Mouse (Mus musculus): ENCODE data around the gene Ccdc154. TPM values are rescaled to one million over a fixed set of nuclear protein-coding genes. Genes with fewer than 3 reads are reported as not detected.
"Not testable (repeated sequence)": the region's sequence is repeated elsewhere in the genome, so short reads cannot be mapped to it uniquely, and the experiment has no call there.

The Ccdc154 gene
- not detected in 2 replicates for polyA plus RNA-seq (2015; fragmentation: Nextera tagmentation; extraction: Ambion mirVana)

- no peak within 1 kb of the TSS for H3K9ac ChIP-seq
- no peaks in the 10 kb centered on the region for H3K9me3 ChIP-seq
- H3K36me3 ChIP-seq = peaks cover 56% of the 10 kb centered on the region
- ATAC-seq (ENCODE audit: low FRiP score) = no peak
- no peaks in the 10 kb centered on the region for H3K4me1 ChIP-seq (replicated peaks)
- H3K4me3 ChIP-seq = no peak within 1 kb of the TSS
- 100% methylated on average over 1 of the region's 1 CpGs for WGBS
- no peak within 1 kb of the TSS for H3K27ac ChIP-seq
- H3K27me3 ChIP-seq = no peaks in the 10 kb centered on the region
- H3K4me2 ChIP-seq = no peak within 1 kb of the TSS
Measured at GRCm38 (mm10) chr17:25162161-25162560, at the start of gene Ccdc154. Gene Ccdc154 (plus strand): TSS chr17:25162461.

DNA sequence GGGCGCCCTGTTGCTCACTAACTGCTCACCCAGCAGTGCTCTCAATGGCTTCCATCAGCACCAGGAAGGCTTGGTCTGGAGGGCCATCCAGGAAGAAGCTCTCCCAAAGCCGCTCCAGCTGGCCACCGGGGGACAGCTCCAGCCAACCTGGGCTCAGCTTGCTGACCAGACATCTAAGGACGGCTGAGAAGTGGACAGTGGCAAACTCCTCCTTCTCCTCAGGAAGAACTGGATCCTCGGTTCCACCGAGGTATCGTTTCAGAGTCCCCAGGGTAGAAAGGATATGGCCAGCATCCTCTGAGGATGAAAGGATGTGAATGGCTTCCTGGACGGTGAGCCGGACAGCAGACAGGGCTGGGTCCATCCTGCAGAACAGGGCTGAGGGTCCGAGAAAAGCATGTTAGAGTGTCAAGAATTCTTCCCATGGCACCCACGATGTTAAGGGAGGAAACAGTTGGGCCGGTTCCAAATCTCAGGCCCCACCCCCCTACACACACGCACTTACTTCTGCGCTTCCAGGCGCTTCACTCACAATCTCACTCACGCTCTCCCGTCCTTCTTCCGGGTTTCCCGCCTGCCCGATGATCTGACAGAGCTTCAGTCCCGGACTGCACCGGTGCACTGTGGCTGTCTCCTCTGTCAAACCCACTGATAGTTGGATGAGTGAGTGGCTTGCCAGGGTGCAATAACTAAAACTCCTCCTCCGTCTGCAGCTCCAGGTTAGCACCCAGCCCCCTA is 47.2 kb upstream of the Ccdc154 start:
- no peaks in the 10 kb centered on the region for H3K9me3 ChIP-seq
- H3K4me3 ChIP-seq = peak overlapping the region; percentile 64
- H3K36me3 ChIP-seq = peaks cover 26% of the 10 kb centered on the region
- peak overlapping the region; percentile 83 for H3K9ac ChIP-seq
- peaks cover 24% of the 10 kb centered on the region for H3K4me1 ChIP-seq (replicated peaks)
- peak overlapping the region; percentile 92 for H3K4me2 ChIP-seq
- H3K27ac ChIP-seq = peak overlapping the region; percentile 89
- WGBS = 14% methylated on average over 23 of the region's 23 CpGs
- peaks cover 6% of the 10 kb centered on the region; the same call in 1 of the 2 replicates for H3K27me3 ChIP-seq
- peak; percentile 69 for ATAC-seq (ENCODE audit: low FRiP score)

GRCm38 (mm10) chr17:25115664-25116432 is 46.4 kb upstream of the Ccdc154 start, which contains the start of gene Telo2:
Gene Telo2 (minus strand): TSS chr17:25115967.
- Histone ChIP-seq H3K4me1 (replicated peaks) (peaks cover 24% of the 10 kb centered on the region), H3K9me3 (no peaks in the 10 kb centered on the region), H3K4me3 (peak within 1 kb of the TSS; percentile 64), H3K36me3 (peaks cover 18% of the 10 kb centered on the region), H3K27me3 (peaks cover 10% of the 10 kb centered on the region; the same call in 1 of the 2 replicates), H3K4me2 (peak within 1 kb of the TSS; percentile 92), H3K27ac (peak within 1 kb of the TSS; percentile 89), H3K9ac (peak within 1 kb of the TSS; percentile 83)
- WGBS = 5% methylated on average over 40 of the region's 40 CpGs
- peak; percentile 95 for ATAC-seq (ENCODE audit: low FRiP score)

GRCm38 (mm10) chr17:25117263-25117662 is 45.0 kb upstream of the Ccdc154 start:
- no peak overlapping the region for H3K9ac ChIP-seq
- no peak overlapping the region for H3K4me2 ChIP-seq
- no peak overlapping the region for H3K4me3 ChIP-seq
- H3K9me3 ChIP-seq = no peaks in the 10 kb centered on the region
- no peak overlapping the region for H3K27ac ChIP-seq
- 37% methylated on average over 4 of the region's 4 CpGs for WGBS
- H3K36me3 ChIP-seq = peaks cover 10% of the 10 kb centered on the region; the same call in 1 of the 2 replicates
- ATAC-seq (ENCODE audit: low FRiP score) = no peak
- H3K4me1 ChIP-seq (replicated peaks) = peaks cover 22% of the 10 kb centered on the region
- peaks cover 19% of the 10 kb centered on the region for H3K27me3 ChIP-seq

GRCm38 (mm10) chr17:25120406-25120805 is 41.9 kb upstream of the Ccdc154 start, which contains the start of gene Ptx4:
Gene Ptx4 (plus strand): TSS chr17:25120760.
- no peak within 1 kb of the TSS for H3K4me2 ChIP-seq
- 54% methylated on average over 3 of the region's 3 CpGs for WGBS
- no peak within 1 kb of the TSS for H3K4me3 ChIP-seq
- H3K27me3 ChIP-seq = peaks cover 31% of the 10 kb centered on the region
- H3K9me3 ChIP-seq = no peaks in the 10 kb centered on the region
- H3K36me3 ChIP-seq = no peaks in the 10 kb centered on the region
- no peak within 1 kb of the TSS for H3K27ac ChIP-seq
- peaks cover 5% of the 10 kb centered on the region for H3K4me1 ChIP-seq (replicated peaks)
- 0 out of 2 replicates have a peak within 1 kb of the TSS, but pooled peaks have one; percentile 35 for H3K9ac ChIP-seq
- ATAC-seq (ENCODE audit: low FRiP score) = no peak

- Histone ChIP-seq H3K9me3 (no peaks in the 10 kb centered on the region), H3K9ac (no peak overlapping the region), H3K36me3 (no peaks in the 10 kb centered on the region), H3K27me3 (peaks cover 31% of the 10 kb centered on the region), H3K4me2 (no peak overlapping the region), H3K4me3 (no peak overlapping the region), H3K27ac (no peak overlapping the region), H3K4me1 (replicated peaks) (no peaks in the 10 kb centered on the region)
- ATAC-seq (ENCODE audit: low FRiP score) = no peak
- 32% methylated on average over 7 of the region's 7 CpGs for WGBS
Measured at GRCm38 (mm10) chr17:25123979-25124378, 38.3 kb upstream of the Ccdc154 start.

DNA sequence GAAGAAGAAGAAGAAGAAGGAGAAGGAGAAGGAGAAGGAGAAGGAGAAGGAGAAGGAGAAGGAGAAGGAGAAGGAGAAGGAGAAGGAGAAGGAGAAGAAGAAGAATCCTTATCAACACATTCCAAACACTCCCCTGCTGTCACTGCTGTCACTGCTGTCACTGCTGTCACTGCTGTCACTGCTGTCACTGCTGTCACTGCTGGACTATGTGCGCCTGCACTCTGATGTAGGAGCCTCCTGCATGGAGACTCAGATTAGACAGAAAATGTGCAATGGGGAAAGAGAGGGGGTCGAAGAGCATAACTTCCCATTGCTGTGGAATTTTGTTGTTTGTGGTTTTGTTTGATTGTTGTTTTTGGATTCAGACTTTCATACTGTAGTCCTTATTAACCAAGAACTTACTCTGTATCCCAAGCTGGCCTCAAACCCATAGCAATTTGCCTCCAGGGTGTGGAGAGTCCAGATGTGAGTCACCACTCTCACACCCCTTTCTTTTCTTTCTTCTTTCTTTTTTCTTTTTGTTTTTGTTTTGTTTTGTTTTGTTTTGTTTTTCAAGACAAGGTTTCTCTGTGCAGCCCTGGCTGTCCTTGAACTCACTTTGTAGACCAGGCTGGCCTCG is 36.7 kb upstream of the Ccdc154 start:
- WGBS = 84% methylated on average over 3 of the region's 3 CpGs
- not testable (repeated sequence) for ATAC-seq (ENCODE audit: low FRiP score)

GRCm38 (mm10) chr17:25127079-25127478 is 35.2 kb upstream of the Ccdc154 start:
- ATAC-seq (ENCODE audit: low FRiP score) = no peak
- no peaks in the 10 kb centered on the region for H3K36me3 ChIP-seq
- no peak overlapping the region for H3K4me3 ChIP-seq
- no peak overlapping the region for H3K9ac ChIP-seq
- no peak overlapping the region for H3K27ac ChIP-seq
- no peaks in the 10 kb centered on the region for H3K4me1 ChIP-seq (replicated peaks)
- no peaks in the 10 kb centered on the region for H3K9me3 ChIP-seq
- WGBS = 46% methylated on average over 8 of the region's 8 CpGs
- H3K27me3 ChIP-seq = peaks cover 14% of the 10 kb centered on the region; the same call in 1 of the 2 replicates
- no peak overlapping the region for H3K4me2 ChIP-seq

More for the DNA sequence above, 36.7 kb upstream of the Ccdc154 start:
- H3K36me3 ChIP-seq; H3K4me3 ChIP-seq; H3K27ac ChIP-seq; H3K4me2 ChIP-seq; H3K4me1 ChIP-seq (replicated peaks); H3K9ac ChIP-seq; H3K9me3 ChIP-seq: not testable (repeated sequence)
- H3K27me3 ChIP-seq = peaks cover 21% of the 10 kb centered on the region

DNA sequence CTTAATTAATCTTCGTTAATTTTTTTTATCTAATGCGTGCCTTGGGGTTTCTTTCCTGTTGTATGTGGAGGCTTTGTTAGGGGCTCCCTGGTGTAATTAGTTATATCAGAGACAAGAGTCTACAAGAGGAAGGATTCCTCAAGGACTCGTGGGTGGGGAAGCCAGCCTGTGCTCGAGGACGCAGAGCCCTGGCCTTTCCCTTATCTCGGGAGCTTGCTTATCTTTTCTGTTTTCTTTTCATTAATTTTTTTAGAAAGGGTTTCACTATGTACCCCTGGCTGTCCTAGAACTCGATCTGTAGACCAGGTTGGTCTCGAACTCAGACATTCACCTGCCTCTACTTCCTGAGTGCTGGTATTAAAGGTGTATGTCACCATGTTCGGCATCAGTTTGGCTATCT is 34.6 kb upstream of the Ccdc154 start:
- Histone ChIP-seq H3K27me3 (peaks cover 8% of the 10 kb centered on the region; the same call in 1 of the 2 replicates), H3K4me3 (no peak overlapping the region), H3K27ac (no peak overlapping the region), H3K9me3 (no peaks in the 10 kb centered on the region), H3K4me2 (no peak overlapping the region), H3K36me3 (no peaks in the 10 kb centered on the region), H3K4me1 (replicated peaks) (no peaks in the 10 kb centered on the region), H3K9ac (no peak overlapping the region)
- ATAC-seq (ENCODE audit: low FRiP score) = no peak
- 80% methylated on average over 9 of the region's 9 CpGs for WGBS

- Histone ChIP-seq H3K4me3 (no peak overlapping the region), H3K27ac (no peak overlapping the region), H3K4me1 (replicated peaks) (peaks cover 12% of the 10 kb centered on the region), H3K4me2 (no peak overlapping the region), H3K9ac (no peak overlapping the region), H3K36me3 (no peaks in the 10 kb centered on the region), H3K27me3 (no peaks in the 10 kb centered on the region), H3K9me3 (no peaks in the 10 kb centered on the region)
- WGBS = 94% methylated on average over 1 of the region's 1 CpGs
- ATAC-seq (ENCODE audit: low FRiP score) = no peak
Measured at GRCm38 (mm10) chr17:25130060-25130459, 32.2 kb upstream of the Ccdc154 start.

- H3K4me2 ChIP-seq = peak within 1 kb of the TSS; percentile 89
- no peaks in the 10 kb centered on the region for H3K27me3 ChIP-seq
- H3K9ac ChIP-seq = peak within 1 kb of the TSS; percentile 89
- H3K9me3 ChIP-seq = no peaks in the 10 kb centered on the region
- H3K4me1 ChIP-seq (replicated peaks) = peaks cover 20% of the 10 kb centered on the region
- H3K27ac ChIP-seq = peak within 1 kb of the TSS; percentile 74
- H3K36me3 ChIP-seq = peaks cover 12% of the 10 kb centered on the region; the same call in 1 of the 2 replicates
- peak; percentile 83 for ATAC-seq (ENCODE audit: low FRiP score)
- WGBS = under 1% methylated on average over 40 of the region's 40 CpGs
- peak within 1 kb of the TSS; percentile 90 for H3K4me3 ChIP-seq
Measured at GRCm38 (mm10) chr17:25133275-25133698, 29.0 kb upstream of the Ccdc154 start, which contains the start of gene Clcn7. Gene Clcn7 (plus strand): TSS chr17:25133391.

DNA sequence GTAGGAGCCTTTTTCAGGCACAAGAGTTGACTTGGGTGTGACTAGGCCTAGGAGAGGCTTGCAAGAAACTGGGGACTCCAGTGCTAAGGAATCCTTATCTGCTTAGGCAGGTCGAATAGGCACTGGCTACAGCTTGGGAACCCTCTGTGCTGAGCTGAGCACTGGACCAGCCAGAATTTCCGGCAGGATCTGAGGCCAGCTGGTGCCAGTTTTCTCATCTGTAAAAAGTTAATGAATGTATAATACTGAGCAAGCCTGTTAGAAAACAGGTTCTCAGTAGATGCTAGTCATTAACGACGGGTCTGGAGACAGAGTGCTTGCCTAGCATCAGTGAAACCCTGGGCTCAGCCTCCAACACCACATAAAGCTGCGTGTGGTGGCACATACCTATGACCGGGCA is 26.6 kb upstream of the Ccdc154 start:
- ATAC-seq (ENCODE audit: low FRiP score) = no peak
- WGBS = 91% methylated on average over 6 of the region's 6 CpGs
- H3K4me2 ChIP-seq = no peak overlapping the region
- no peak overlapping the region for H3K9ac ChIP-seq
- H3K4me1 ChIP-seq (replicated peaks) = peaks cover 20% of the 10 kb centered on the region
- no peak overlapping the region for H3K27ac ChIP-seq
- H3K4me3 ChIP-seq = no peak overlapping the region
- H3K27me3 ChIP-seq = no peaks in the 10 kb centered on the region
- no peaks in the 10 kb centered on the region for H3K9me3 ChIP-seq
- peaks cover 14% of the 10 kb centered on the region for H3K36me3 ChIP-seq
